Mouse (Mus musculus): ENCODE measurements at regions not wholly inside any gene's neighbourhood (a gene's known extent, or its start where the extent isn't known, plus 50 kb on each side); places are given as distances from the start of the nearest gene placed in this dataset.
"Not testable (repeated sequence)": the region's sequence is repeated elsewhere in the genome, so short reads cannot be mapped to it uniquely, and the experiment has no call there.

GRCm38 (mm10) chrX:131383501-131383900 lies 1634.0 kb downstream of the Diaph2 start:
- no peak for TF ChIP-seq CTCF (IDR thresholded peaks at IDR 0.05)
- no peak for ATAC-seq
- in situ Hi-C loops (cut with MboI; ENCODE audit: low pct_unique_long_range_greater_than_20kb): no loop called here

GRCm38 (mm10) chrX:131402189-131402588 lies 1652.6 kb downstream of the Diaph2 start:
- ChIA-PET CTCF (no interaction called here), POLR2A (no interaction called here)
- no peak for TF ChIP-seq CTCF (IDR thresholded peaks at IDR 0.05)
- no peak for ATAC-seq
- H3K27me3 ChIP-seq: no peaks in the 10 kb centered on the region
- in situ Hi-C loops (cut with MboI; ENCODE audit: low pct_unique_long_range_greater_than_20kb): no loop called here
- no peak for DNase-seq (ENCODE audit: low read depth, low spot score)

More at GRCm38 (mm10) chrX:131383501-131383900, 1634.0 kb downstream of the Diaph2 start:
- H3K27me3 ChIP-seq: peaks cover 11% of the 10 kb centered on the region
- CTCF ChIA-PET: no interaction called here
- POLR2A ChIA-PET: no interaction called here
- DNase-seq (ENCODE audit: low read depth, low spot score): no peak

GRCm38 (mm10) chrX:131402891-131403290 lies 1653.3 kb downstream of the Diaph2 start:
- H3K27me3 ChIP-seq; DNase-seq (ENCODE audit: low read depth, low spot score); POLR2A ChIA-PET; in situ Hi-C loops (cut with MboI; ENCODE audit: low pct_unique_long_range_greater_than_20kb); ATAC-seq; CTCF ChIA-PET: not testable (repeated sequence)

- ATAC-seq (no peak), DNase-seq (ENCODE audit: low read depth, low spot score) (no peak)
- in situ Hi-C loops (cut with MboI; ENCODE audit: low pct_unique_long_range_greater_than_20kb): no loop called here
- POLR2A ChIA-PET: no interaction called here
- H3K27me3 ChIP-seq: no peaks in the 10 kb centered on the region
- CTCF ChIA-PET: no interaction called here
- TF ChIP-seq CTCF (IDR thresholded peaks at IDR 0.05): no peak
Measured at GRCm38 (mm10) chrX:131406685-131407084, 1657.1 kb downstream of the Diaph2 start.

- no peak for ATAC-seq
- ChIA-PET POLR2A (no interaction called here), CTCF (no interaction called here)
- DNase-seq (ENCODE audit: low read depth, low spot score): no peak
- in situ Hi-C loops (cut with MboI; ENCODE audit: low pct_unique_long_range_greater_than_20kb): no loop called here
- no peak for TF ChIP-seq CTCF (IDR thresholded peaks at IDR 0.05)
- H3K27me3 ChIP-seq: peaks cover under 1% of the 10 kb centered on the region
Measured at GRCm38 (mm10) chrX:131410567-131410966, 1661.0 kb downstream of the Diaph2 start.

- H3K27me3 ChIP-seq: peaks cover 19% of the 10 kb centered on the region
- DNase-seq (ENCODE audit: low read depth, low spot score) (no peak), ATAC-seq (no peak)
- in situ Hi-C loops (cut with MboI; ENCODE audit: low pct_unique_long_range_greater_than_20kb): no loop called here
- ChIA-PET CTCF (interaction anchor here (1.5 kb wide), 1 partner anchor 8 kb away, joined by 4 read pairs; no protein-coding TSS in a partner anchor), POLR2A (no interaction called here)
- TF ChIP-seq CTCF (IDR thresholded peaks at IDR 0.05): no peak
Measured at GRCm38 (mm10) chrX:131422178-131422577, 1672.6 kb downstream of the Diaph2 start.

GRCm38 (mm10) chrX:131422811-131423210 lies 1673.3 kb downstream of the Diaph2 start:
- DNase-seq (ENCODE audit: low read depth, low spot score) (no peak), ATAC-seq (no peak)
- ChIA-PET POLR2A (no interaction called here), CTCF (no interaction called here)
- H3K27me3 ChIP-seq: peaks cover 19% of the 10 kb centered on the region
- TF ChIP-seq CTCF (IDR thresholded peaks at IDR 0.05): no peak
- in situ Hi-C loops (cut with MboI; ENCODE audit: low pct_unique_long_range_greater_than_20kb): no loop called here

GRCm38 (mm10) chrX:131434155-131434554 lies 1684.6 kb downstream of the Diaph2 start:
- in situ Hi-C loops (cut with MboI; ENCODE audit: low pct_unique_long_range_greater_than_20kb): no loop called here
- DNase-seq (ENCODE audit: low read depth, low spot score): no peak
- ChIA-PET POLR2A (no interaction called here), CTCF (no interaction called here)
- TF ChIP-seq CTCF (IDR thresholded peaks at IDR 0.05): no peak
- no peak for ATAC-seq
- peaks cover 14% of the 10 kb centered on the region for H3K27me3 ChIP-seq

- TF ChIP-seq CTCF (IDR thresholded peaks at IDR 0.05): no peak
- POLR2A ChIA-PET: no interaction called here
- ATAC-seq: no peak
Measured at GRCm38 (mm10) chrX:131452866-131453265, 1703.3 kb downstream of the Diaph2 start.

GRCm38 (mm10) chrX:131460631-131461030 lies 1711.1 kb downstream of the Diaph2 start:
- CTCF ChIA-PET: no interaction called here
- no peak for ATAC-seq
- DNase-seq (ENCODE audit: low read depth, low spot score): no peak

More at GRCm38 (mm10) chrX:131452866-131453265, 1703.3 kb downstream of the Diaph2 start:
- peaks cover 38% of the 10 kb centered on the region for H3K27me3 ChIP-seq
- in situ Hi-C loops (cut with MboI; ENCODE audit: low pct_unique_long_range_greater_than_20kb): no loop called here
- no peak for DNase-seq (ENCODE audit: low read depth, low spot score)
- CTCF ChIA-PET: no interaction called here

GRCm38 (mm10) chrX:131489314-131489713 lies 1739.8 kb downstream of the Diaph2 start:
- in situ Hi-C loops (cut with MboI; ENCODE audit: low pct_unique_long_range_greater_than_20kb): no loop called here
- DNase-seq (ENCODE audit: low read depth, low spot score): no peak
- no peak for ATAC-seq
- ChIA-PET CTCF (no interaction called here), POLR2A (no interaction called here)
- peaks cover 22% of the 10 kb centered on the region for H3K27me3 ChIP-seq
- TF ChIP-seq CTCF (IDR thresholded peaks at IDR 0.05): no peak

More at GRCm38 (mm10) chrX:131460631-131461030, 1711.1 kb downstream of the Diaph2 start:
- POLR2A ChIA-PET: no interaction called here
- in situ Hi-C loops (cut with MboI; ENCODE audit: low pct_unique_long_range_greater_than_20kb): no loop called here
- peaks cover 28% of the 10 kb centered on the region for H3K27me3 ChIP-seq
- TF ChIP-seq CTCF (IDR thresholded peaks at IDR 0.05): no peak

GRCm38 (mm10) chrX:131501409-131501808 lies 1751.9 kb downstream of the Diaph2 start:
- H3K27me3 ChIP-seq: peaks cover 4% of the 10 kb centered on the region
- CTCF ChIA-PET: no interaction called here
- POLR2A ChIA-PET: no interaction called here
- no peak for TF ChIP-seq CTCF (IDR thresholded peaks at IDR 0.05)
- in situ Hi-C loops (cut with MboI; ENCODE audit: low pct_unique_long_range_greater_than_20kb): no loop called here
- ATAC-seq: no peak
- DNase-seq (ENCODE audit: low read depth, low spot score): no peak

All from Patski (cell line).